Mouse (Mus musculus) ES-E14 (cell line): ENCODE data around the gene Cln5. TPM values are rescaled to one million over a fixed set of nuclear protein-coding genes. Genes with fewer than 3 reads are reported as not detected.

Experiments
- DNase-seq: peaks from one replicate; pipeline ENCODE4 v3.0.0-alpha.2; 2013; ENCODE audit warnings: low read depth, low spot score
- H3K27ac ChIP-seq: 2 replicates; pipeline ENCODE4 v1.5.1; 2012; ENCODE audit warnings: low read depth, mild to moderate bottlenecking, low read length, moderate library complexity, mixed read lengths; ENCODE audit not compliant: poor library complexity, insufficient read depth, severe bottlenecking
- H3K36me3 ChIP-seq: 2 replicates; pipeline ENCODE4 v1.6.1; 2012; ENCODE audit warnings: mild to moderate bottlenecking, low read length, moderate library complexity, mixed read lengths; ENCODE audit not compliant: control insufficient read depth, poor library complexity, insufficient read depth, severe bottlenecking
- H3K4me1 ChIP-seq, 2 experiments: fragments of 150-350 bp in 1 of 2; sonication (generic) in 1 of 2; 2 replicates each; pipeline ENCODE4 v1.6.1; 2012; ENCODE audit warnings: low read length in 2 of 2, mild to moderate bottlenecking in 1 of 2, mixed read lengths in 1 of 2; ENCODE audit not compliant: control insufficient read depth in 2 of 2, insufficient read depth in 2 of 2, poor library complexity in 1 of 2
- H3K4me3 ChIP-seq, 2 experiments: fragments of 150-350 bp in 1 of 2; sonication (generic) in 1 of 2; 2 replicates each; pipeline ENCODE4 v1.5.1; 2012; ENCODE audit warnings: low read length in 2 of 2, low read depth in 1 of 2, mild to moderate bottlenecking in 1 of 2, mixed read lengths in 1 of 2; ENCODE audit not compliant: insufficient read depth in 1 of 2, poor library complexity in 1 of 2, severe bottlenecking in 1 of 2
- H3K9ac ChIP-seq: 2 replicates; pipeline ENCODE4 v1.6.1; 2012; ENCODE audit warnings: low read depth, mild to moderate bottlenecking, low read length, mixed read lengths; ENCODE audit not compliant: poor library complexity, insufficient read depth, severe bottlenecking
- H3K9me3 ChIP-seq: fragments of 150-350 bp; sonication (generic); 2 replicates; pipeline ENCODE4 v1.6.1; 2012; ENCODE audit warnings: low read depth, mild to moderate bottlenecking, low read length; ENCODE audit not compliant: control insufficient read depth, insufficient read depth
- CHD2 ChIP-seq: IDR thresholded peaks from 2 replicates; pipeline ENCODE4 v1.6.1; 2014; ENCODE audit warnings: mild to moderate bottlenecking, low read depth, low read length, inconsistent platforms
- HCFC1 ChIP-seq: IDR thresholded peaks from 2 replicates; pipeline ENCODE4 v1.6.1; 2012; ENCODE audit warnings: low read length, inconsistent platforms, borderline replicate concordance; ENCODE audit not compliant: insufficient read depth
- MAFK ChIP-seq: IDR thresholded peaks from 2 replicates; pipeline ENCODE4 v1.6.1; 2014; ENCODE audit warnings: mild to moderate bottlenecking, low read depth, low read length, inconsistent platforms; ENCODE audit not compliant: insufficient read depth
- ZC3H11A ChIP-seq: IDR thresholded peaks from 2 replicates; pipeline ENCODE4 v1.6.1; 2012; ENCODE audit warnings: low read depth, mild to moderate bottlenecking, inconsistent platforms, low read length, borderline replicate concordance
- ZNF384 ChIP-seq: IDR thresholded peaks from 2 replicates; pipeline ENCODE4 v1.6.1; 2012; ENCODE audit warnings: low read depth, low read length, inconsistent platforms
- in situ Hi-C, 2 experiments: fragments of 600-800 bp; cut with MboI; formaldehyde crosslinking; loops; one replicate each; pipeline ENCODE4 v1.15.1; 2025; ENCODE audit warnings: low sequenced_read_pairs in 2 of 2, inconsistent platforms in 1 of 2; ENCODE audit not compliant: unreplicated experiment in 2 of 2
- total RNA-seq: library from RNA; depleted of rRNA; stranded (reverse); fragments of 300-350 nt; gene quantifications from 2 replicates; pipeline ENCODE4 v1.2.3, GENCODE M21; 2012

Gene Cln5
- total RNA-seq, 1 experiment, result 12.0 TPM

- Histone ChIP-seq H3K4me3 (no peak overlapping the region), H3K9ac (no peak overlapping the region), H3K36me3 (peaks cover 16% of the 10 kb centered on the region), H3K4me1 (peaks cover 2 to 12% of the 10 kb centered on the region in 2 experiments; a peak in 3 of 4 replicates), H3K9me3 (no peaks in the 10 kb centered on the region), H3K27ac (no peak overlapping the region)
- TF ChIP-seq HCFC1, result no peak
- TF ChIP-seq MAFK, result no peak
- TF ChIP-seq ZC3H11A, result no peak
- no peak for TF ChIP-seq CHD2
- TF ChIP-seq ZNF384, result no peak
- in situ Hi-C loops, result no loop called here
- no peak for DNase-seq
Measured at GRCm38 (mm10) chr14:103093670-103094069, 23.7 kb downstream of the Cln5 start.

- H3K36me3 ChIP-seq, result peaks cover 14% of the 10 kb centered on the region
- in situ Hi-C loops, result no loop called here
Measured at GRCm38 (mm10) chr14:103095036-103095435, 25.0 kb downstream of the Cln5 start.

GRCm38 (mm10) chr14:103095826-103096225, 25.8 kb downstream of the Cln5 start:
- no peak for DNase-seq
- Histone ChIP-seq H3K9me3 (no peaks in the 10 kb centered on the region), H3K4me1 (peaks cover 2 to 12% of the 10 kb centered on the region in 2 experiments; a peak in 3 of 4 replicates), H3K36me3 (peaks cover 12% of the 10 kb centered on the region), H3K4me3 (no peak overlapping the region), H3K9ac (no peak overlapping the region), H3K27ac (no peak overlapping the region)
- TF ChIP-seq MAFK (no peak), HCFC1 (no peak), ZNF384 (no peak), CHD2 (no peak), ZC3H11A (no peak)
- in situ Hi-C loops, result no loop called here

More at GRCm38 (mm10) chr14:103095036-103095435, 25.0 kb downstream of the Cln5 start:
- Histone ChIP-seq H3K4me3 (peak overlapping the region in 1 of 2 experiments; percentile 10; a peak in 1 of 4 replicates), H3K9ac (0 out of 2 replicates have a peak overlapping the region, but pooled peaks have one; percentile 0), H3K4me1 (peaks cover 2 to 12% of the 10 kb centered on the region in 2 experiments; a peak in 3 of 4 replicates), H3K27ac (no peak overlapping the region), H3K9me3 (no peaks in the 10 kb centered on the region)
- TF ChIP-seq CHD2, result no peak
- no peak for TF ChIP-seq HCFC1
- TF ChIP-seq MAFK, result no peak
- TF ChIP-seq ZC3H11A, result no peak
- TF ChIP-seq ZNF384, result no peak
- DNase-seq, result no peak

- in situ Hi-C loops, result no loop called here
- DNase-seq, result no peak
- Histone ChIP-seq H3K9ac (no peak overlapping the region), H3K9me3 (no peaks in the 10 kb centered on the region), H3K36me3 (peaks cover 10% of the 10 kb centered on the region), H3K27ac (no peak overlapping the region), H3K4me1 (peaks cover 5 to 16% of the 10 kb centered on the region in 2 experiments), H3K4me3 (no peak overlapping the region)
- TF ChIP-seq ZC3H11A, result no peak
- no peak for TF ChIP-seq CHD2
- TF ChIP-seq ZNF384, result no peak
- TF ChIP-seq MAFK, result no peak
- TF ChIP-seq HCFC1, result no peak
Measured at GRCm38 (mm10) chr14:103096621-103097020, 26.6 kb downstream of the Cln5 start.

GRCm38 (mm10) chr14:103098213-103098586, 28.2 kb downstream of the Cln5 start:
- in situ Hi-C loops, result no loop called here
- H3K9me3 ChIP-seq, result no peaks in the 10 kb centered on the region
- peaks cover 6% of the 10 kb centered on the region; the same call in 1 of the 2 replicates for H3K36me3 ChIP-seq
- DNase-seq, result no peak
- peak overlapping the region; percentile 77 to 96 for H3K4me3 ChIP-seq
- peak overlapping the region; percentile 88 for H3K9ac ChIP-seq
- H3K4me1 ChIP-seq, result peaks cover 10 to 16% of the 10 kb centered on the region in 2 experiments
- peak overlapping the region; percentile 92 for H3K27ac ChIP-seq
- TF ChIP-seq MAFK, result no peak
- TF ChIP-seq HCFC1, result no peak
- no peak for TF ChIP-seq ZC3H11A
- no peak for TF ChIP-seq ZNF384
